In the genomic region with DNA sequence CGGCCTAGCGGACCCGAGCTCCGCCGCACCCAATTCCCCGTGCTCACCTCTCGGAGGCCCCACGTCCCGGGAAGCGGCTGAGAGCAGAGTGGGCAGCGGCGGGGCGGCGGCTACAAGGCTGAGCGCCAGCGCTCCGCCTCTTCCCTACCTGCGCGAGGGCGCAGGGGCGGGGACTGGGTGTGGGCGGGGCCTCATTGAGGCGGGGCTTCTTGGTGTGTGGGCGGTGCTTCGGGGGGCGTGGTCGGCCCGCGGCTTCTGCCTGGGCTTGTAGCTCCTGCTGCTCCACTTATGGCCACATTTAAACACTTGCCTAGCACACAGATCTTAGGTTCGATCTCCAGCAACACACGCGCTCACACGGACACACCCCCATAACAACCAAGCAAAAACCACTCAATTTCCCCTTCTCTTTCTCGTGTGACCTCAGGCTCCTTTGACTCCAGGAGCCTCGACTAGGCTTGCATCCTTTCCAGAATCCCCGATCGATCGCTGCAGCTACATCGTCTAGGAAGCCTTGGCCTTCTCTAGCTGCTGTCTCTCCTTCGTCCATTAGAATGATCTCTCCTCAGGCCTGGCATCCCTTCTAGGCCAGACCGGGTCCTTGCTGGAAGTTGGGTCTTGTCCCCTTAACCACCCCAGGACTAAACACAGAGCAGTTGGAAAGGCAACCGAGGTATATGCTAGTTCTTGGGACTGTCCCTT, we compare ENCODE assay signal across 8 mouse cellular contexts. TPM values are rescaled to one million over a fixed set of nuclear protein-coding genes. Genes with fewer than 3 reads are reported as not detected.
A peak's percentile ranks its signal among the peaks of the same experiment; 100 is the strongest.
DNase-seq lines count a peak whose midpoint lies in the region; ATAC-seq and TF ChIP-seq lines count a peak whose summit lies in the region.

No protein-coding gene starts in this region.

- peak; percentile 54 for ATAC-seq in lung, postnatal 0 days

- H3K4me1 ChIP-seq in lung, postnatal 0 days (ENCODE audit: insufficient read depth, low read depth, low read length) = peaks cover 40% of the 10 kb centered on the region

- no peaks in the 10 kb centered on the region for H3K9me3 ChIP-seq in lung, postnatal 0 days (ENCODE audit: low read length)

- TF ChIP-seq CTCF in lung, postnatal 0 days (IDR thresholded peaks at IDR 0.05) = no peak

- H3K27me3 ChIP-seq in lung, postnatal 0 days (replicated peaks; ENCODE audit: insufficient read depth, low read length) = no peaks in the 10 kb centered on the region

- H3K9ac ChIP-seq in lung, postnatal 0 days (replicated peaks; ENCODE audit: low read depth) = peak overlapping the region; percentile 85

- 13% methylated on average over 40 of the region's 42 CpGs for WGBS in lung, postnatal 0 days

- peak; percentile 35 for DNase-seq in layer of hippocampus, adult 9-11 months
- no peak for DNase-seq in layer of hippocampus, postnatal 25 days (ENCODE audit: extremely low spot score in 1 of 2, low spot score in 1 of 2)
- peak; percentile 83 for DNase-seq in embryo, embryonic 10.5 days (ENCODE audit: low spot score)
- peak; percentile 89 for DNase-seq in heart, adult 18-20 months
- peak; percentile 93 for DNase-seq in kidney, adult 18-20 months
- DNase-seq in lung, postnatal 0 days (ENCODE audit: low spot score) = peak; percentile 86
- DNase-seq in ovary, postnatal 14 days (ENCODE audit: low spot score) = peak; percentile 86
- peak; percentile 76 for DNase-seq in urinary bladder, adult 2 months (ENCODE audit: low spot score)

- TF ChIP-seq EP300 in lung, postnatal 0 days (IDR thresholded peaks at IDR 0.05) = no peak

- no peaks in the 10 kb centered on the region for H3K36me3 ChIP-seq in lung, postnatal 0 days (ENCODE audit: insufficient read depth, low read length)

- H3K4me2 ChIP-seq in lung, postnatal 0 days (replicated peaks; ENCODE audit: low read depth, low read length) = peak overlapping the region; percentile 78

- peak overlapping the region; percentile 92 for H3K27ac ChIP-seq in lung, postnatal 0 days (ENCODE audit: low read length)

- H3K4me3 ChIP-seq in lung, postnatal 0 days (ENCODE audit: low read depth, low read length) = peak overlapping the region; percentile 89

RNA-seq across cellular contexts. Expression of gene Rhbdf2, which starts 2.5 kb away (rescaled TPM):
- 1 to 10 TPM; 1.1 to 1.8 TPM for total RNA-seq in layer of hippocampus, postnatal 25 days (2021)
- total RNA-seq in heart, adult 18-20 months (2021) = 10 to 100 TPM; 10.6 to 11.5 TPM
- polyA plus RNA-seq in lung, postnatal 0 days (2015; fragmentation: Nextera tagmentation; extraction: Ambion mirVana) = 23.5 and 27.9 TPM in 2 replicates
- polyA plus RNA-seq in urinary bladder, adult 2 months (2012; rRNA removed) = 15.4 and 17.0 TPM in 2 replicates

RNA-seq across cellular contexts. Expression of gene Prcd, which starts 29.1 kb away (rescaled TPM):
- total RNA-seq in layer of hippocampus, postnatal 25 days (2021) = 1 to 10 TPM; 6.4 to 7.0 TPM
- 1 to 10 TPM in 1 of 2 experiments, under 1 TPM in 1; 0.62 to 1.6 TPM for total RNA-seq in heart, adult 18-20 months (2021)
- 10.9 and 16.4 TPM in 2 replicates for polyA plus RNA-seq in lung, postnatal 0 days (2015; fragmentation: Nextera tagmentation; extraction: Ambion mirVana)
- polyA plus RNA-seq in urinary bladder, adult 2 months (2012; rRNA removed) = 2.0 and 3.1 TPM in 2 replicates

RNA-seq across cellular contexts. Expression of gene Cygb, which starts 29.8 kb away (rescaled TPM):
- 10 to 100 TPM; 65.7 to 78.3 TPM for total RNA-seq in layer of hippocampus, postnatal 25 days (2021)
- 10 to 100 TPM; 31.5 to 38.5 TPM for total RNA-seq in heart, adult 18-20 months (2021)
- 27.3 and 32.0 TPM in 2 replicates for polyA plus RNA-seq in lung, postnatal 0 days (2015; fragmentation: Nextera tagmentation; extraction: Ambion mirVana)
- 156 and 160 TPM in 2 replicates for polyA plus RNA-seq in urinary bladder, adult 2 months (2012; rRNA removed)

RNA-seq across cellular contexts. Expression of gene Aanat, which starts 38.0 kb away (rescaled TPM):
- under 1 TPM; 0.32 to 0.68 TPM for total RNA-seq in layer of hippocampus, postnatal 25 days (2021)
- not detected for total RNA-seq in heart, adult 18-20 months (2021)
- 0.26 TPM in 1 of 2 replicates, not detected in the other for polyA plus RNA-seq in lung, postnatal 0 days (2015; fragmentation: Nextera tagmentation; extraction: Ambion mirVana)
- polyA plus RNA-seq in urinary bladder, adult 2 months (2012; rRNA removed) = 0.07 TPM in 1 of 2 replicates, not detected in the other

RNA-seq across cellular contexts. Expression of gene Ube2o, which starts 43.0 kb away (rescaled TPM):
- 10 to 100 TPM; 97.0 to 97.1 TPM for total RNA-seq in layer of hippocampus, postnatal 25 days (2021)
- total RNA-seq in heart, adult 18-20 months (2021) = 10 to 100 TPM; 27.7 to 29.5 TPM
- 9.1 and 9.8 TPM in 2 replicates for polyA plus RNA-seq in lung, postnatal 0 days (2015; fragmentation: Nextera tagmentation; extraction: Ambion mirVana)
- polyA plus RNA-seq in urinary bladder, adult 2 months (2012; rRNA removed) = 18.7 and 22.4 TPM in 2 replicates

Comparison
In these comparisons a context has a peak if more than half of its experiments do, and no peak if none do; other contexts are left out.
1. DNase-seq: peak in layer of hippocampus, adult 9-11 months (single experiment), embryo, embryonic 10.5 days (single experiment), heart, adult 18-20 months (2 of 2), kidney, adult 18-20 months (single experiment), lung, postnatal 0 days (single experiment), ovary, postnatal 14 days (single experiment) and urinary bladder, adult 2 months (single experiment); none in layer of hippocampus, postnatal 25 days (0 of 2).
2. RNA of gene Rhbdf2, which starts 2.5 kb away (total RNA-seq): 10.6 to 11.5 TPM in heart, adult 18-20 months; 1.1 to 1.8 TPM in layer of hippocampus, postnatal 25 days; every median in the first group is over 4 times any median in the second.